Mouse (Mus musculus) erythroblast, embryonic 14.5 days (primary cell): ENCODE results near the gene Tmem94.

Experiments used
- GATA1 ChIP-seq: IDR thresholded peaks from 2 replicates; pipeline ENCODE4 v1.6.1; 2012; ENCODE audit warnings: low read length, inconsistent platforms, mixed read lengths
- TAL1 ChIP-seq: IDR thresholded peaks from 3 replicates; pipeline ENCODE4 v1.6.1; 2012; ENCODE audit warnings: low read length, inconsistent platforms, mixed read lengths

- TF ChIP-seq TAL1 (no peak), GATA1 (no peak)
These were observed 46.9 kb downstream of the Tmem94 start for GRCm38 (mm10) chr11:115812095-115812494.
